Mouse (Mus musculus) urinary bladder, postnatal 36 days (tissue): ENCODE measurements around the gene Gprc5b.
A peak's percentile ranks its signal among the peaks of the same experiment; 100 is the strongest.

Experiments used
- DNase-seq, 2 experiments: peaks; one replicate each; pipeline ENCODE4 v3.0.0; 2022; ENCODE audit warnings: low spot score in 2 of 2, mixed read lengths in 1 of 2

The Gprc5b gene

GRCm38 (mm10) chr7:118990282-118990681 lies 4.7 kb downstream of the Gprc5b start:
- DNase-seq: no peak

- no peak for DNase-seq
These were observed 5.6 kb downstream of the Gprc5b start for GRCm38 (mm10) chr7:118989275-118989856.

DNA sequence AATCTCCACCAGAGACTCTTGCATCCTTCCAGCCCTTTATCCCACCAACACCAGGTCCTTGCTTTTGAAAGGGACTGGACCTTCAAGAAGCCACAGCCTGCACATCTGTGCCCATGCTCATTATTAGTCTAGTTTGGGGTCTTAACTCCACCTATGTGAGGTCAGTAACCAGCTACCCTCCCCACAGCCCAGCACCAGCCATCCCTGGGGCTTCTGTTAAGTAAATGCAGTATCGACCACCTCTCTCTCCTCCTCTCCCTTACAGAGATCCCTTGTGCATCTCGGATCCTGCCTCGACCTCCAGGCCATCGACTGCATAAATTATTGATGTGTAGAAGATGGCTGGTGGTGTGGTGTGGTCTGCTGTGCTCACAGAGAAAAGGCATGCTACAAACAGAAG lies 8.6 kb downstream of the Gprc5b start:
- no peak for DNase-seq

DNA sequence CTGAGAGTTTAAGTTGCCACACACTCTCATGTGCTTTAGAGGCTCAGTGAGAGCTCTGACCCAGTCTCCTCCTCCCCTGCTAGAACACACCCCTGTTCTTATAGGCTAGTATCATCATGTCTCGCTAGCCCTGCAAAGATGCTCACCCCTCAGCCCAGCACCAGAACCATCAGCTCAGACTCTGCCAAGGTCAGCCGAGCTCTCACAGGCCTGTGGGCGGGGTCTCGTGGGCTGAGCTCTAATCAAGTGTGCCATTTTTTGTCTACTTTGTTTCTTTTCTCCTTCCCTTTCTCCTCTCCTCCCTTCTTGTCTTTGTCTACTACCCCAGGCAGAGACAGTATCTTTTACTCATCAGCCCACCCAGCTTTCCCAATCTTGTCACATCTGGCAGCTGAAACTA lies 9.2 kb downstream of the Gprc5b start:
- no peak for DNase-seq

DNA sequence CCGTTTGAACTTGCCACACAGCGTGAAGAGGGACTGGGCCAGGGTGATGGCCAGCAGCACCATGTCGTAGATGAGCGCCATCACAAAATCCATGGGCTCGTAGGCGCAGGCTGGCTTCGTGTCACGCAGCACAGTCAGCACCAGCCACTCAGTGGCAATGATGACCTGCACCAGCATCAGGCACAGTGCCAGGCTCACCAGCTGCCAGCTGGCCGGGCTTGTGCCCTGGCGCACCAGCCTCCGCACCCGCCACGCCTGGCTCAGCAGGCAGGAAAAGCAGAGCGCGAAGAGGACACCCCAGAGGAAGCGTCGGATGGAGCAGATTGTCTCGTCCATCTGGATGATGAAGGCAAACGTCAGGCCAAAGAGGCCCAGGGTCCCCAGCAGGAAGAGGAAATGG lies 11.1 kb downstream of the Gprc5b start:
- DNase-seq: peak in 1 of 2 experiments; percentile 66

DNA sequence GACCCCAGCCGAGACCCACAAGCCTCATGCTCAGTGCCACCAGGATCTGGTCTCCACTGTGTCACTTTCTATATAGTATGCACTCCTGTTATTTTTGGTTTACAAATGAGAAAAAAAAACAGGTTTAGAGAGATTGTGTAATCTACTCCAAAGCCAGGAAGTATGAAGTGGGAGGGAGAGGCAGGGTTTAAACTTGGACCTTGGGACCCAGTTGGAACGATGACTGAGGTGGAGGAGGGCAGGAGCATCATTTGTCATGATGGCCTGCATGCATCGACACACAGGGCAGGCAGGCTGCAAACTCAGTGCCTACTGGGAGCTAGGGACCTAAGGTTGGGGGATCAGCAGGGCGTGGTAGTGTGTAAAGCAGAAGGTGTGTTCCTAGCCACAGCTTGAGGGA lies 12.4 kb downstream of the Gprc5b start:
- DNase-seq: no peak

GRCm38 (mm10) chr7:118981831-118982230 lies 13.2 kb downstream of the Gprc5b start:
- no peak for DNase-seq

GRCm38 (mm10) chr7:118981346-118981745 lies 13.7 kb downstream of the Gprc5b start:
- DNase-seq: peak in 1 of 2 experiments; percentile 52

DNA sequence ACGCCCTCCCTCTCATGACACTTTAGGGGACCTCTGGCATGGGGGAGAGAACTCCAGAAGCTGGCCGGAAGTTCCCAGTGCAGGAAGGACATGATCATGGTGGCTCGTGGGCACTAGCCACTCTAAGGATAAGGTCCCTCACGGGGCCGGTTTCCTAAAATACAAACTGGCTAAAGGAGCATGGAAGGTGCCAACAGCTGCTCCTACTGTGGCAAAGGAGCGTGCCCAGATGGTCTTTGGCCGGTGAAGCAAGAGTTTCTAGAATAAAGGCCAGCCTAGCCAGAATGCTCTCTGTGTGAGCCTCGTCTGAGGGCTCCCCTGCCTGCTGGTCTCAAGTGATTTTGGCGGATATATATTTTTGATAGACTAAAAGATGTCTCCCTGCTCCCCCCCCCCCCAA lies 15.3 kb downstream of the Gprc5b start:
- DNase-seq: peak in 1 of 2 experiments; percentile 36

DNA sequence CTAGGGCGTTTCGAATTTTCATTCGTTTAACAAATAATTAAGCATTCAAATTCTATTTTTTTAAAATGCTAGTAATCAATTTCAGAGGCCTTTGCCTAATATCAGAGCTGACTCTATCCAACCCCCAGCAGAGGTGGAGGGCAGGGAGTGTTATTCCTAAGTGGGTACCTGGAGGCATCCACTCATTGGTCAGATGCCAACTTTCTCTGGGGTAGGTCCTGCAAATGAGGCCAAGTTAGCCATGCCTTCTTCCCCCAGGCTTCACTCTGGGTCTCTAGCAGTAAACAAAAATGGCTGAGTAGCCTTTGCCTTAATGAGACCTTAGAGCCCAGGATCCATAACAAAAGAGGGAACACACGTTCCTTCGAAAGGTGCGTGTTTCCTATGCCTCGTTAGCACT lies 15.9 kb downstream of the Gprc5b start:
- DNase-seq: no peak

GRCm38 (mm10) chr7:118977167-118977543 lies 17.9 kb downstream of the Gprc5b start:
- DNase-seq: no peak

DNA sequence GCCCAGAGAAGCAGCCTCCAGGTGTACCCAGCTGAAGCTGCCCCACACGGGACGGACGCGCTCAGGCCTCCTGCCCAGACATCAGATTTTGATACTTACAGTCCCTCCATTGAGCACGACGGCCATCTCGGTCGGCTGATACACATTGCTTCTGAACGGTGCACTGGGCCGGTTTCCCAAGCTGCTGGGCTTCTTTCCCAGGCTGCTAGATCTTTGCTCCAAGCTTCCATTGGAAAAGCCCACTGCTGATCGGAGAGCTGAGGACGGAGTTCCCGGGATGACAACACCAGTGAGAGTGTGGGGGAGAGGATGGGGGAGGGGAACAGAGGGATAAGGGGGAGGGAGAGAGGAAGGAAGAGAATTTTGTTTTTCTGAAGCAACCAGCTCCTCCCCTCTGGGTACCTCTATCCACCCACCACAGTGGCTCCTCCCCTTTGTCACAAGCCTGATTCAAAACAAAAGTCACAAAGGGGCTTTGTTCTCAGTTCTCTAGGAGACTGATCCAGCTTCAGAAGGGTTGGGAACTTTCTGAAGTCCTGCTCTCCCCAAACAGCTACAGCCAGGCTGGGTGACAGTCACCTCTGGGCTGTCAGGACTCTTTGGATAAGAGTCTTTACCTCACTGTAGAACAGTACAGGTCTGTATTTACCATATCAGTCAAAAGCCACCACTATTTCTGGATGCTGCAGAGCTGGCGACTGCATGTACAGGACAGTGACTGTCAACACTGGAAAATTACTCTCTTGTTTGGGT lies 18.4 kb downstream of the Gprc5b start:
- peak in 1 of 2 experiments; percentile 54 for DNase-seq

DNA sequence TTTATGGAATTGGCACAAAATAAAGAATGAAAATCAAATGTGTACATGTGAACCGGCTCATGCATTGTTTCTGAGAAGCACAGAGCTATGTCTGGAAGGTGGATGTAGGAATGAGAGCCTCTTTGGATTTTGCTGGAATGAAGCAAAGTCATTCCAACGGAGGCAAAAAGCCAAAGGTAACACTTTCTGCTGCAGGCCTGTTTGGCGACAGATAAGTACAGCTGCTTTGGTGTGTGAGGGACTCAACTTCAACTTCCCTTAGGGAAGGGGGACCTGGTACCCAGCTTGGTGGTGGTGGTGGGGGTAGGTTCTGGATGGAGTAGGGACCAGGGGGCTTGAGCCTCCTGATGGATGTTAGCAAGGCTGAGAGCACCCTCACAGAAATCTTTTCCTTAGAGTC lies 19.2 kb downstream of the Gprc5b start:
- DNase-seq: no peak

DNA sequence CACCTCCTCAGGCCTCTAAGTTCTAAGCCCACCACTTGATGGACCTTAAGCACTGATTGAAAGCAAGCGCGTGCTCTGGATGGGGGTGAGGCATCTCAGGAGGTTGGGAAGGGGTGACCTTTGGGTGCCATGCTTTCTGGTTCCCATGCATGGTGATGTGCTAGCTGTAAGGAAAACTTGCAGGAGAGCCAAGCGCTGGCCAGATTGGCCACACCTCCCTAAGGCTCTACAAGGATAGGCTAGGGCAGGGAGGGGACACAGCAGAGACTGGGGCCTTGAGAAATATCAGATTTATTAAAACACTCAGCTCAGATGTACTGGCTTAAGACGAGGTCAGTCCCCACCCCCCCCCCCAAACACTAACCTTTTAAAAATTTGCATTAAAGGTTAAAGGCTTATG lies 21.6 kb downstream of the Gprc5b start:
- DNase-seq: no peak

- no peak for DNase-seq
These were observed 22.7 kb downstream of the Gprc5b start for GRCm38 (mm10) chr7:118972306-118972705.

DNA sequence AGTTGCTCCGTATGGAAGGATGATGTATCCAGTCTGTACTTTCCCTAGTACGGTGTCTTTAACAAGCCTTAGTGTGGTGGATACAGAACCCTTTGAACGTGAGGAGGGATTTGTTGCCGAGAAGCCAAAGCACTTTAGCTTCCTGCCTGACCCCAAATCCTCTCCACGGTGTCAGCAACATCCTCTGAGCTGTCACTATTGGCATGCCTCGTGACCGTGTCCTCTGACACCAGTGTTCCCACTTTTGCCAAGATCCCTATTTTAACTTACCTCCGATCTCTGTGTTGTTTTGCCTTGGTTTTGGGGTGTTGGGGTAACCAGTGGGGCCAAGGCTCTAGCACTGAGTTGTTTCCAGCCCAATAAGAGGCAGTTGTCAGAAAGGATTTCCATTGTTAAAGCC lies 23.5 kb downstream of the Gprc5b start:
- DNase-seq: no peak

- no peak for DNase-seq
These were observed 26.1 kb downstream of the Gprc5b start for GRCm38 (mm10) chr7:118968870-118969269.

GRCm38 (mm10) chr7:118965198-118965597 lies 29.8 kb downstream of the Gprc5b start:
- no peak for DNase-seq

DNA sequence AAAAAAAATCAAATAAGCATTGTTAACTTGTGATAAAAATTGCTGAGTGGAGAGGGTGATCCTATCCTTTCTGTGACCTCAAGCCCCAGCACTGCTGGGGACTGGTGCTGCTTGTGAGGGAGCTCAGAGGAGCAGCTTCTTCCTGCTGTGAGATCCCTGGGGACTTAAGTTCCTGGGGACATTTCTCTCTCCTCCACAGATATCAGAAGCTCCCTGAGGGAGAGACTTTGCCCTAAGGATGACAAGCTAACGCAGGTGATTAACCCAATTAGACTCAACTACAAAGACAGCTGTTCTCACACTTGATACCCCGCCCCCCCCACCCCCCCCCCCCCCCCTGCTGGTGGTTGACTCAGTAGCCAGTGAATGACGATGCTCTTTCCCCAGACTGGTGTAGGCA lies 30.2 kb downstream of the Gprc5b start:
- no peak for DNase-seq

- DNase-seq: no peak
These were observed 35.8 kb downstream of the Gprc5b start for GRCm38 (mm10) chr7:118959209-118959608.

DNA sequence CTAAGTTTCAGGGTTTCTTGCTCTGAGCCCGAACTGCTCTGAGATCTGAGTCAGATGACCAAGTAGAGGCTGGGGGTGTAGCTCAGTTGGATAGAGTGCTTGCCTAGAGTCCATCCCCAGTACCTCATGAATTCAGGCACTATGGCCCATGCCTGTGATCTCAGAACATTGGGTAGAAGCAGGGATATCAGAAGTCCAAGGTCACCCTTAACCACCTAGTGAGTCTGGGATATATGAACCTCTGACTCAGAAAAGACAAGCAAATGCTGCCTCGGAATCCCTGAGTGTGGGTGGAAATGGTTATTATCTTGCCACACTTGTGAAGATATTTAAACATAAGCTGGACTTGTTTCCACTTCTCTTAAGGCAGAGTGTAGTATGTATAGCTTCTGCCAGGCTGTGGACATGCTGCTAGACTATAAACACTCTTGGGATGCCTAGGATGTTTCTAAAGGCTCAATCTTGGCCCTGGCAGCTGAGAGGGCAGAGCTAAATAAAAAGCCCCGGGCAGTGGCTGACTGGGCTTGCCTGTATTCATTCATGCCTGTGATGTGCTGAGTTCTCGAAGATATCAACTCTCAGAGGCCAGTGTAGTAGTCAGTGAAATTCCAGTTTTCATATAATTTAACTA lies 38.3 kb downstream of the Gprc5b start:
- no peak for DNase-seq

- no peak for DNase-seq
These were observed 40.0 kb downstream of the Gprc5b start for GRCm38 (mm10) chr7:118954968-118955367.

DNA sequence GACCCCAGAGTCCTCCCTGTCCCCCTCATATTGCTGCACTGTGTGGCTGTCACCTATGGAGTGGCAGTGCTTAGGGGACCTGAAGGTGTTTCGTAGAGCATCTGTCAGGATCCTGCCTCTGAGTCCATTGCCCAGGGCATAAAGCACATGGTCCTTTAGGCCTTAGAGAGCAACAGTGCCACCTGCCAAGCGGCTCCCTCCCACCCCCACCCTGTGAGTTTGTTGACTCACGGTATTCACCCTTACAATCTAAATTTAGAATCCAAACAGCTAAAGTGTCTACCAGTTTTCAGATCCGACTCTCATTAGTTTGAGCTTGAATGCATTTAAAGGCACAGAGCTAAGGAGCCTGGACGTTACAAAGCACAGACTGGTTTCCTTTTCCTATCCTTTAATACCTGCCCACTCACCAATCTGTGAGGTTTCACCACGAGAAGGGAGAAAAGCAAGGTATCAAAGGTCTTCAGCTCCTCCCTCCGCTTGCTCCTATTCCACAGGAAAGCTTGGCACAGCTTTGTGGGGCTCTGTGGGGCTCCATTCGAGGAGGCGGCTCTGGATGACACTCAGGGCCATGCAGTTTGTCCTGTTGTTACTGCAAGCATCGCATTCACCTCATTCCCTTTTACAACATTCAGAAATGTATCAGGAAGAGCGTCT lies 41.3 kb downstream of the Gprc5b start:
- DNase-seq: no peak
